Mouse (Mus musculus): ENCODE measurements around the gene Sox5. TPM values are rescaled to one million over a fixed set of nuclear protein-coding genes. Genes with fewer than 3 reads are reported as not detected.

Gene Sox5
- polyA plus RNA-seq, 1 experiment from 2014 or later = 246 TPM

DNA sequence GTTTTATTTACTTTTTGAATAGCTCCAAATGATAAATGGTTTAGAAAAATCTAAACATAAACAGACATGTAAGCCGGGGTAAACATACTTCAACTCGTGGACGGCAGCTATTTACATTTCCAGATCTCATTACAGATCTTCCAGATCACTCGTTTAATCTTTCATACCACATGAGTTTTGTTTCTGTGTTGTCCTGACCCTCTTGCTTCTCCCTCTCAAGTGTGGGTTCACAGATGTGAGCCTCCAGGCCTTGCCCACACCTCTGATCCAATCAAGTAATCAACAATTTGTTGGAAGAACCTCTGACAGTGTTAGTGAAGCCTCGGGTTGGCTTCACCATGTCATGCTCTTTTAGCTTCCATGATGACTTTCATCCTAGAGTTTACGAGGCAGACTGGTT lies 903.3 kb downstream of the Sox5 start:
- Histone ChIP-seq H3K36me3 (ENCODE audit: control insufficient read depth, insufficient read depth) (no peaks in the 10 kb centered on the region), H3K27me3 (replicated peaks; ENCODE audit: control insufficient read depth, insufficient read depth, low read length) (no peaks in the 10 kb centered on the region), H3K4me3 (replicated peaks; ENCODE audit: low read length) (no peak overlapping the region), H3K9ac (replicated peaks; ENCODE audit: low read depth, low read length) (no peak overlapping the region), H3K4me1 (replicated peaks; ENCODE audit: control insufficient read depth, insufficient read depth, low read length) (no peaks in the 10 kb centered on the region), H3K4me2 (ENCODE audit: low read length) (no peak overlapping the region), H3K27ac (ENCODE audit: low read length) (no peak overlapping the region), H3K9me3 (ENCODE audit: control insufficient read depth, low read length) (no peaks in the 10 kb centered on the region)
- WGBS = 91% methylated on average over 6 of the region's 6 CpGs
- ATAC-seq = no peak

DNA sequence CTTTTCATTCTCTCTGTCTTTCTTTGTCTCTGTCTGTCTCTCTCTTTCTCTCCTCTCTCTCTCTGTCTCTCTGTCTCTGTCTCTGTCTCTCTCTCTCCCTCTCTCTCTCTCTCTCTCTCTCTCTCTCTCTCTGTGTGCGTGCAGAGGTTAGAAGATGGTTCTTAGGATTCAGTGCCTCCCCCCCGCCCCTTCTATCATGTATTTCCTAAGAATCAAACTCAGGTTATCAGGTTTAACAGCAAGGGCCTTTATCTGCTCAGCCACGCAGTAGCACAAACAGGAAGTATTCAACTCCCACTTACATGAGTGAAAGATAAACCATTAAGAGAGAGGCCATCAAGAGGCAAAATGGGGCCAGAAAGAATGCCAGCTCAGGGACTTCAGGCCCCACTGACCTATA lies 913.0 kb downstream of the Sox5 start:
- Histone ChIP-seq H3K36me3 (ENCODE audit: control insufficient read depth, insufficient read depth) (peaks cover 3% of the 10 kb centered on the region; the same call in 1 of the 2 replicates), H3K9me3 (ENCODE audit: control insufficient read depth, low read length) (no peaks in the 10 kb centered on the region), H3K4me1 (replicated peaks; ENCODE audit: control insufficient read depth, insufficient read depth, low read length) (no peaks in the 10 kb centered on the region; the same call in 1 of the 2 replicates), H3K9ac (replicated peaks; ENCODE audit: low read depth, low read length) (no peak overlapping the region), H3K27ac (ENCODE audit: low read length) (no peak overlapping the region), H3K4me2 (ENCODE audit: low read length) (no peak overlapping the region), H3K27me3 (replicated peaks; ENCODE audit: control insufficient read depth, insufficient read depth, low read length) (no peaks in the 10 kb centered on the region), H3K4me3 (replicated peaks; ENCODE audit: low read length) (no peak overlapping the region)
- WGBS = 92% methylated on average over 3 of the region's 3 CpGs
- ATAC-seq = no peak

DNA sequence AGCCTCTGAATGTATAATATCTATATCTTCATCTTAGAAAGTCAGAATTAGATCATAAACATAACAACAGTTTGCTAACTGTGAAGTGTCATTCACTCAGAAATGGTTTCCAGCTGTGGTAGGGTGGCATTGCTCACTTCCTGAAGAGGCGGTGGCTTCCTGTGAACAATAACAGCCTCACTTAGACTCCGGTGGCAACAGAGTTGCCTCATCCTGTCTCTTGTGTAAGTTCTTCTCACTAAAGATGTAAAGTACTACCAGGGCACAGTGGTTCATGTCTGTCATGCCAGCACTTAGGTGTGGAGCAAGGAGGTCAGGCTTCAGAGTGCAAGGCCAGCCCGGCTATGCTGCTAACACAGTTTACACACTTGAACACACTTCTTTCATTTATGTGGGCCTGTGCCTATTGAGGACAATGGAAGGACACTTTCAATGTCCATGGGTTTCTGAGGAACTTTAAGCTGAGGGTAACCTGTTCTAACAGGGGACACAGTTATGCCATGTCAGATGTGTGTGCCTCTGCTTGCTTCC lies 913.6 kb downstream of the Sox5 start:
- H3K4me1 ChIP-seq (replicated peaks; ENCODE audit: control insufficient read depth, insufficient read depth, low read length) = no peaks in the 10 kb centered on the region; the same call in 1 of the 2 replicates
- no peak overlapping the region for H3K27ac ChIP-seq (ENCODE audit: low read length)
- WGBS = 81% methylated on average over 3 of the region's 3 CpGs
- ATAC-seq = no peak
- peaks cover 3% of the 10 kb centered on the region; the same call in 1 of the 2 replicates for H3K36me3 ChIP-seq (ENCODE audit: control insufficient read depth, insufficient read depth)
- no peaks in the 10 kb centered on the region for H3K27me3 ChIP-seq (replicated peaks; ENCODE audit: control insufficient read depth, insufficient read depth, low read length)
- H3K9me3 ChIP-seq (ENCODE audit: control insufficient read depth, low read length) = no peaks in the 10 kb centered on the region
- H3K4me3 ChIP-seq (replicated peaks; ENCODE audit: low read length) = no peak overlapping the region
- H3K4me2 ChIP-seq (ENCODE audit: low read length) = no peak overlapping the region
- H3K9ac ChIP-seq (replicated peaks; ENCODE audit: low read depth, low read length) = no peak overlapping the region

DNA sequence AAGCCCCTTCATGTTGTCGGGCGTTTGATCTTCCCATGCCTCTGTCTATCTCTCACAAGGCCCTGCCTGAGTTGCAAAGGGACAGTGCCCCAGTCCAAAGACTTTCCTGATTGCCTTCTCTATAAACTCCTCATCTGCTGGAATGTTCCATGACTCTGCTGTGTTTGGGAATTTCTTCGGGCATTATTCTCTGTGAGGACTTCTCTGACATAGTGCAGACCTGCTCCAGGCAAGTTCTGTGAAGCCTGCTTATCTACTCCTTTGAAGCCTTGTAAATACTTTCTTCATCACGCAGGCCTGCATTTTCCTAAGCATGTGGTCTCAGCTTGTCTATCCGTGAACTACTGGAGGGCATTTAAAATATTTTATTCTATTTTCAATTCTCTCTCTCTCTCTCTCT lies 914.7 kb downstream of the Sox5 start:
- Histone ChIP-seq H3K4me3 (replicated peaks; ENCODE audit: low read length) (no peak overlapping the region), H3K4me1 (replicated peaks; ENCODE audit: control insufficient read depth, insufficient read depth, low read length) (no peaks in the 10 kb centered on the region; the same call in 1 of the 2 replicates), H3K27ac (ENCODE audit: low read length) (no peak overlapping the region), H3K9ac (replicated peaks; ENCODE audit: low read depth, low read length) (no peak overlapping the region), H3K9me3 (ENCODE audit: control insufficient read depth, low read length) (no peaks in the 10 kb centered on the region), H3K36me3 (ENCODE audit: control insufficient read depth, insufficient read depth) (peaks cover 3% of the 10 kb centered on the region; the same call in 1 of the 2 replicates), H3K4me2 (ENCODE audit: low read length) (no peak overlapping the region), H3K27me3 (replicated peaks; ENCODE audit: control insufficient read depth, insufficient read depth, low read length) (no peaks in the 10 kb centered on the region)
- no peak for ATAC-seq
- WGBS = 72% methylated on average over 5 of the region's 5 CpGs

DNA sequence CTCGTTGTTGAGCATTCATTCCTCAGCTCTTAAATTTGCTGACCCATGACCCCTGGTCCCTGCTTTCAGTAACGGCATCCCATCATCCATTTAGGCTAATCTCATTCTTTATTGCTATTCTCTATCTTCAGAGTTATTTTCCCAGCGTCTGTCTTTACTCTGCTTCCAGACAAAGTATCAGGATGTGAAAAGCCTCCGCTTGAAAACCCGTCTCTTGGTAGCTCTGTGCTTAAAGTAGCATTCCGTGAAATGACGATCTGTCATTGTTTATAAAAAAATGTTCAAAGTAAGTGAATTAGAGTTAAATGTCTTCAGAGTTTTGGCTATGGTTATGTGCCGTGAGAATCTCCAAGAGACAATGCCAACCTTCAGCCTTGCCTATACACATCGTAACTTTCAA lies 915.2 kb downstream of the Sox5 start:
- WGBS = 73% methylated on average over 9 of the region's 9 CpGs
- Histone ChIP-seq H3K9ac (replicated peaks; ENCODE audit: low read depth, low read length) (no peak overlapping the region), H3K4me3 (replicated peaks; ENCODE audit: low read length) (no peak overlapping the region), H3K4me1 (replicated peaks; ENCODE audit: control insufficient read depth, insufficient read depth, low read length) (no peaks in the 10 kb centered on the region; the same call in 1 of the 2 replicates), H3K27ac (ENCODE audit: low read length) (no peak overlapping the region), H3K9me3 (ENCODE audit: control insufficient read depth, low read length) (no peaks in the 10 kb centered on the region), H3K27me3 (replicated peaks; ENCODE audit: control insufficient read depth, insufficient read depth, low read length) (no peaks in the 10 kb centered on the region), H3K4me2 (ENCODE audit: low read length) (no peak overlapping the region), H3K36me3 (ENCODE audit: control insufficient read depth, insufficient read depth) (no peaks in the 10 kb centered on the region)
- ATAC-seq = no peak

DNA sequence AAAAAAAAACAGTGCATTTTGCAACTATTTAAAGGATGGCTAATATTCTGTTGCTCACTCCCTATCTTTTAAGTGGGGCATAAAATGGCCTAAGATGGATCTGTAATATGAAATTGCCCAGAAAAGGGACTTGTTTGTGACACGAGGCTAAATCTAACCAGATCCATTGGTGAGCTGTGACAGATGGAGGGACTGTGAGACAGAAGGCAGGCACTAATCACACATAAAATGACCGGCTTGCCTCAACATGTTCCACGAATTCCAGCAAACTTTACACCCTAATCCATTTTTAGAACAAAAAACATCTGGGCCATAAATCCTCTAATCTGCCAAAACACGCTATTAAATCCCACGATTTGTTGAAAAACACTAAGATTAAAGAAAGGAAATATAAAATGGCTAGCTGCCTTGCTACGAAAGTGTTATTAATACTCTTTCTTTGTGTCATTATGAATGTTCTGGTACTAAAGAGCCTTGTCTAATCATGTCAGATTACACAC lies 919.1 kb downstream of the Sox5 start:
- H3K9me3 ChIP-seq (ENCODE audit: control insufficient read depth, low read length) = no peaks in the 10 kb centered on the region
- H3K27me3 ChIP-seq (replicated peaks; ENCODE audit: control insufficient read depth, insufficient read depth, low read length) = no peaks in the 10 kb centered on the region

DNA sequence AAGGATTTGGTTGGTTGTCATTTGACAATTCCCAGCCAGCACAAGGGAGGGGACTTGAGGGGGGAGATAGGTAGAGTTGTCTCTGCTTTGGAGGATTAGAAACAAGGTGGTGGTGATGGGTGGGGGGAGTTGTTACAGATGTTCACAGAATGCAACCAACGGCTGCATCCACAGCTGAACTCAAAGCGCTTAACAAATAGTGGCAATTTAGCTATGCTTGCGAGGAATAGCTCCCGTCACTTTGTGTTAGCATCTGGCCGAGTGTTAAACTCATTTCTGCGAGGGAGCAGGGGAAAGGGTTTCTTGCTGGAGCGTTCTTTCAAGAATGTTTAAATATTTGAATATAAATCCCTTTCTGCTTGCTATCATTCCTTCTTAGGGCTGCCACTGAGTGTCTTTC lies 921.7 kb downstream of the Sox5 start:
- no peaks in the 10 kb centered on the region for H3K9me3 ChIP-seq (ENCODE audit: control insufficient read depth, low read length)
- H3K4me1 ChIP-seq (replicated peaks; ENCODE audit: control insufficient read depth, insufficient read depth, low read length) = peaks cover 2% of the 10 kb centered on the region; the same call in 1 of the 2 replicates
- WGBS = 78% methylated on average over 7 of the region's 7 CpGs
- H3K4me3 ChIP-seq (replicated peaks; ENCODE audit: low read length) = no peak overlapping the region
- ATAC-seq = no peak
- no peak overlapping the region for H3K27ac ChIP-seq (ENCODE audit: low read length)
- H3K27me3 ChIP-seq (replicated peaks; ENCODE audit: control insufficient read depth, insufficient read depth, low read length) = no peaks in the 10 kb centered on the region
- no peaks in the 10 kb centered on the region for H3K36me3 ChIP-seq (ENCODE audit: control insufficient read depth, insufficient read depth)
- no peak overlapping the region for H3K9ac ChIP-seq (replicated peaks; ENCODE audit: low read depth, low read length)
- no peak overlapping the region for H3K4me2 ChIP-seq (ENCODE audit: low read length)

More for the DNA sequence above, 919.1 kb downstream of the Sox5 start:
- ATAC-seq = no peak
- H3K9ac ChIP-seq (replicated peaks; ENCODE audit: low read depth, low read length) = no peak overlapping the region
- no peaks in the 10 kb centered on the region for H3K36me3 ChIP-seq (ENCODE audit: control insufficient read depth, insufficient read depth)
- no peaks in the 10 kb centered on the region; the same call in 1 of the 2 replicates for H3K4me1 ChIP-seq (replicated peaks; ENCODE audit: control insufficient read depth, insufficient read depth, low read length)
- H3K4me2 ChIP-seq (ENCODE audit: low read length) = no peak overlapping the region
- H3K27ac ChIP-seq (ENCODE audit: low read length) = no peak overlapping the region; the same call in 1 of the 2 replicates
- no peak overlapping the region for H3K4me3 ChIP-seq (replicated peaks; ENCODE audit: low read length)
- 46% methylated on average over 6 of the region's 6 CpGs for WGBS

DNA sequence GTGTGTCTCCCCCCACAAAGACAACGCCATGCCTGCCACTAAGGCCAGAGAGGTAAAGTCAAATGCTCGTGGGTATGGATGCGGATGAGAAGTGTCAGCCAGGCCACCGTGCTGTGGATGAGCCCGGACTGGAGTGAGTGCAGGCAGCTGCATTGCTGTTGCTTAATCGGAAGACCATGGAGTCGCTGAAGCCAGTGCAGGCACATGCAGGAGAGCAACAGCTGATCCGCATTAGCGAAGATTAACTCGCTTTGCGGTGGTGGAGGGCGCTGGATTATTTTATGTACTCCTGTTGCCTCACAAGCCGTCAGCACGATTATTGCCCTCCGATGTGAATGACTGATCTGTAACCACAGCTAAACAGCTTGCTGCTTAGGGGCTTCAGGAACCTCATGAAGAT lies 922.2 kb downstream of the Sox5 start:
- no peak for ATAC-seq
- H3K36me3 ChIP-seq (ENCODE audit: control insufficient read depth, insufficient read depth) = no peaks in the 10 kb centered on the region
- H3K4me1 ChIP-seq (replicated peaks; ENCODE audit: control insufficient read depth, insufficient read depth, low read length) = 0 out of 2 replicates have a peak, but pooled peaks cover 3% of the 10 kb centered on the region
- no peak overlapping the region for H3K27ac ChIP-seq (ENCODE audit: low read length)
- H3K9ac ChIP-seq (replicated peaks; ENCODE audit: low read depth, low read length) = no peak overlapping the region
- no peaks in the 10 kb centered on the region for H3K27me3 ChIP-seq (replicated peaks; ENCODE audit: control insufficient read depth, insufficient read depth, low read length)
- no peaks in the 10 kb centered on the region for H3K9me3 ChIP-seq (ENCODE audit: control insufficient read depth, low read length)
- H3K4me3 ChIP-seq (replicated peaks; ENCODE audit: low read length) = no peak overlapping the region
- no peak overlapping the region for H3K4me2 ChIP-seq (ENCODE audit: low read length)
- WGBS = 89% methylated on average over 15 of the region's 15 CpGs

DNA sequence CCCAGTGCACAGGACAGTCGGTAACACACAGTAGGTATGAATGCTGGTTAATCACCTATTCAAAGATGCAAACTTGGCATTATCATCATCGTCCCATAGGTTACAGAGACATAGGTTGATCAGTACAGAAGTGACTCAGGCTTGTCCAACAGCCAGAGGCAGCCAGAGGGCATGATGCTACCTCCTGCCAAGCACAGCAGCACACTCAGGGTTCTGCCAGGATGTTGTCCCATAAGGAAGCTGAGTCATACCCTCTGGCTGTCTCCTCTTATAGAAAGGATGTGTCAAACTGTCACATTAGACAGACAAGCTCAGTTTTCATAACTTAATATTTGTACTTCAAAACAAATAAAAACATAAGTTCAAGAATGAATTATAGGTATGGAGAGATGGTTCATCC lies 923.2 kb downstream of the Sox5 start:
- Histone ChIP-seq H3K4me3 (replicated peaks; ENCODE audit: low read length) (no peak overlapping the region), H3K4me1 (replicated peaks; ENCODE audit: control insufficient read depth, insufficient read depth, low read length) (0 out of 2 replicates have a peak, but pooled peaks cover 4% of the 10 kb centered on the region), H3K9me3 (ENCODE audit: control insufficient read depth, low read length) (no peaks in the 10 kb centered on the region), H3K9ac (replicated peaks; ENCODE audit: low read depth, low read length) (no peak overlapping the region), H3K27ac (ENCODE audit: low read length) (no peak overlapping the region), H3K36me3 (ENCODE audit: control insufficient read depth, insufficient read depth) (no peaks in the 10 kb centered on the region), H3K27me3 (replicated peaks; ENCODE audit: control insufficient read depth, insufficient read depth, low read length) (no peaks in the 10 kb centered on the region), H3K4me2 (ENCODE audit: low read length) (no peak overlapping the region)
- no peak for ATAC-seq
- WGBS = 84% methylated on average over 2 of the region's 2 CpGs
